Mouse (Mus musculus) kidney, postnatal 10 days (tissue): ENCODE measurements at regions not wholly inside any gene's neighbourhood (a gene's known extent, or its start where the extent isn't known, plus 50 kb on each side); places are given as distances from the start of the nearest gene placed in this dataset.
A peak's percentile ranks its signal among the peaks of the same experiment; 100 is the strongest.

Experiments
- DNase-seq: peaks from one replicate; pipeline ENCODE4 v3.0.0; 2021; ENCODE audit warnings: mixed read lengths

- no peak for DNase-seq
Observed at GRCm38 (mm10) chr14:102392351-102392750, 590.1 kb downstream of the Kctd12 start.

- DNase-seq: no peak
Observed at GRCm38 (mm10) chr14:102372994-102373567, 609.4 kb downstream of the Kctd12 start.

GRCm38 (mm10) chr14:102361589-102361988 is 620.8 kb downstream of the Kctd12 start:
- no peak for DNase-seq

GRCm38 (mm10) chr14:102329409-102329808 is 599.7 kb downstream of the Lmo7 start:
- no peak for DNase-seq

- DNase-seq: no peak
Observed at GRCm38 (mm10) chr14:102306332-102306731, 576.6 kb downstream of the Lmo7 start.

GRCm38 (mm10) chr14:102302826-102303225 is 573.1 kb downstream of the Lmo7 start:
- no peak for DNase-seq

GRCm38 (mm10) chr14:102300251-102300650 is 570.5 kb downstream of the Lmo7 start:
- no peak for DNase-seq

GRCm38 (mm10) chr14:102291361-102291760 is 561.6 kb downstream of the Lmo7 start:
- DNase-seq: no peak

GRCm38 (mm10) chr14:102250076-102250475 is 520.3 kb downstream of the Lmo7 start:
- no peak for DNase-seq

- no peak for DNase-seq
Observed at GRCm38 (mm10) chr14:102248581-102248980, 518.8 kb downstream of the Lmo7 start.

GRCm38 (mm10) chr14:102248023-102248422 is 518.3 kb downstream of the Lmo7 start:
- DNase-seq: no peak

- no peak for DNase-seq
Observed at GRCm38 (mm10) chr14:102243806-102244536, 514.2 kb downstream of the Lmo7 start.

GRCm38 (mm10) chr14:102216581-102217368 is 487.0 kb downstream of the Lmo7 start:
- DNase-seq: peak; percentile 60

- DNase-seq: no peak
Observed at GRCm38 (mm10) chr14:102215267-102215964, 485.7 kb downstream of the Lmo7 start.

GRCm38 (mm10) chr14:102212079-102212478 is 482.3 kb downstream of the Lmo7 start:
- no peak for DNase-seq

- no peak for DNase-seq
Observed at GRCm38 (mm10) chr14:102204881-102205671, 475.3 kb downstream of the Lmo7 start.

- DNase-seq: peak; percentile 4
Observed at GRCm38 (mm10) chr14:102199430-102199829, 469.7 kb downstream of the Lmo7 start.

GRCm38 (mm10) chr14:102190786-102191185 is 461.0 kb downstream of the Lmo7 start:
- DNase-seq: no peak

- no peak for DNase-seq
Observed at GRCm38 (mm10) chr14:102181269-102181668, 451.5 kb downstream of the Lmo7 start.

- no peak for DNase-seq
Observed at GRCm38 (mm10) chr14:102171775-102172174, 442.0 kb downstream of the Lmo7 start.

GRCm38 (mm10) chr14:102161291-102162284 is 431.8 kb downstream of the Lmo7 start:
- DNase-seq: peak; percentile 17
